Mouse (Mus musculus): ENCODE measurements around the gene Eef1akmt3.
"Not testable (repeated sequence)": the region's sequence is repeated elsewhere in the genome, so short reads cannot be mapped to it uniquely, and the experiment has no call there.

Gene Eef1akmt3

GRCm38 (mm10) chr10:127041274-127041766 lies at the start of gene Eef1akmt3, which contains the start of gene Mettl1:
Gene Eef1akmt3 (minus strand): TSS chr10:127041513.
Gene Mettl1 (plus strand): TSS chr10:127041414.
- in situ Hi-C loops (cut with MboI; ENCODE audit: low sequenced_read_pairs) = no loop called here

GRCm38 (mm10) chr10:127090560-127091411 lies 49.5 kb upstream of the Eef1akmt3 start:
- in situ Hi-C loops (cut with MboI; ENCODE audit: low sequenced_read_pairs) = no loop called here

GRCm38 (mm10) chr10:127085633-127086032 lies 44.3 kb upstream of the Eef1akmt3 start:
- in situ Hi-C loops (cut with MboI; ENCODE audit: low sequenced_read_pairs) = no loop called here

- in situ Hi-C loops (cut with MboI; ENCODE audit: low sequenced_read_pairs) = no loop called here
Measured at GRCm38 (mm10) chr10:127085052-127085451, 43.7 kb upstream of the Eef1akmt3 start.

GRCm38 (mm10) chr10:127083915-127084306 lies 42.6 kb upstream of the Eef1akmt3 start:
- in situ Hi-C loops (cut with MboI; ENCODE audit: low sequenced_read_pairs) = no loop called here

- in situ Hi-C loops (cut with MboI; ENCODE audit: low sequenced_read_pairs) = no loop called here
Measured at GRCm38 (mm10) chr10:127083292-127083914, 42.1 kb upstream of the Eef1akmt3 start.

- in situ Hi-C loops (cut with MboI; ENCODE audit: low sequenced_read_pairs) = no loop called here
Measured at GRCm38 (mm10) chr10:127081996-127082620, 40.8 kb upstream of the Eef1akmt3 start.

- in situ Hi-C loops (cut with MboI; ENCODE audit: low sequenced_read_pairs) = no loop called here
Measured at GRCm38 (mm10) chr10:127080901-127081780, 39.8 kb upstream of the Eef1akmt3 start.

- in situ Hi-C loops (cut with MboI; ENCODE audit: low sequenced_read_pairs) = no loop called here
Measured at GRCm38 (mm10) chr10:127079665-127080391, 38.5 kb upstream of the Eef1akmt3 start.

GRCm38 (mm10) chr10:127078677-127079575 lies 37.6 kb upstream of the Eef1akmt3 start:
- in situ Hi-C loops (cut with MboI; ENCODE audit: low sequenced_read_pairs) = no loop called here

- in situ Hi-C loops (cut with MboI; ENCODE audit: low sequenced_read_pairs) = no loop called here
Measured at GRCm38 (mm10) chr10:127078001-127078676, 36.8 kb upstream of the Eef1akmt3 start.

GRCm38 (mm10) chr10:127077515-127077914 lies 36.2 kb upstream of the Eef1akmt3 start:
- in situ Hi-C loops (cut with MboI; ENCODE audit: low sequenced_read_pairs) = no loop called here

GRCm38 (mm10) chr10:127076082-127076481 lies 34.8 kb upstream of the Eef1akmt3 start:
- in situ Hi-C loops (cut with MboI; ENCODE audit: low sequenced_read_pairs) = no loop called here

GRCm38 (mm10) chr10:127075651-127076050 lies 34.3 kb upstream of the Eef1akmt3 start:
- in situ Hi-C loops (cut with MboI; ENCODE audit: low sequenced_read_pairs) = no loop called here

- in situ Hi-C loops (cut with MboI; ENCODE audit: low sequenced_read_pairs) = no loop called here
Measured at GRCm38 (mm10) chr10:127075080-127075479, 33.8 kb upstream of the Eef1akmt3 start, which contains the start of gene Agap2. Gene Agap2 (plus strand): TSS chr10:127075284.

- in situ Hi-C loops (cut with MboI; ENCODE audit: low sequenced_read_pairs) = no loop called here
Measured at GRCm38 (mm10) chr10:127073981-127074380, 32.7 kb upstream of the Eef1akmt3 start.

GRCm38 (mm10) chr10:127072969-127073368 lies 31.7 kb upstream of the Eef1akmt3 start:
- in situ Hi-C loops (cut with MboI; ENCODE audit: low sequenced_read_pairs) = not testable (repeated sequence)

GRCm38 (mm10) chr10:127072270-127072669 lies 31.0 kb upstream of the Eef1akmt3 start:
- in situ Hi-C loops (cut with MboI; ENCODE audit: low sequenced_read_pairs) = not testable (repeated sequence)
